Mouse (Mus musculus) kidney, embryonic 16.5 days (tissue): Measurements from ENCODE around the gene Socs7. TPM values are rescaled to one million over a fixed set of nuclear protein-coding genes. Genes with fewer than 3 reads are reported as not detected.

Source experiments
- polyA plus RNA-seq: library from polyadenylated mRNA; unstranded; fragments of >200 nt; fragmentation: Nextera tagmentation; extraction: Ambion mirVana; gene quantifications from 2 replicates; pipeline ENCODE4 v1.2.1, GENCODE M21; 2015

Socs7 gene
- polyA plus RNA-seq, 1 experiment from 2014 or later: 3.5 TPM

Other genes with a start within 250 kb of the Socs7 start
- 0.14 and 0.24 TPM in 2 replicates for gene Tbx21, start 247.2 kb upstream of the Socs7 start, polyA plus RNA-seq
- gene Tbkbp1, start 211.1 kb upstream of the Socs7 start, polyA plus RNA-seq: 4.0 TPM in 2 replicates
- 51.0 and 54.6 TPM in 2 replicates for gene Kpnb1, start 174.7 kb upstream of the Socs7 start, polyA plus RNA-seq
- 80.9 and 94.4 TPM in 2 replicates for gene Npepps, start 81.9 kb upstream of the Socs7 start, polyA plus RNA-seq
- 56.5 and 59.8 TPM in 2 replicates for gene Mrpl45, start 46.8 kb upstream of the Socs7 start, polyA plus RNA-seq
- 0.21 and 0.24 TPM in 2 replicates for gene Gpr179, start 10.5 kb upstream of the Socs7 start, polyA plus RNA-seq
- gene Arhgap23, start 53.0 kb downstream of the Socs7 start, polyA plus RNA-seq: 6.0 and 6.2 TPM in 2 replicates
- 0.75 and 1.3 TPM in 2 replicates for gene 4933428G20Rik, start 137.8 kb downstream of the Socs7 start, polyA plus RNA-seq
- 1.0 and 1.1 TPM in 2 replicates for gene Srcin1, start 213.6 kb downstream of the Socs7 start, polyA plus RNA-seq